Mouse (Mus musculus) liver, adult 2 months (tissue): ENCODE results near the gene Tti1.

Source experiments
- CTCF ChIP-seq: fragments of 200-500 bp; IDR thresholded peaks from 2 replicates; pipeline ENCODE4 v1.5.1; 2011; ENCODE audit warnings: low read depth, low read length, control low read depth
- POLR2A ChIP-seq: fragments of 200-500 bp; IDR thresholded peaks from 2 replicates; pipeline ENCODE4 v1.6.1; 2011; ENCODE audit warnings: low read length, control low read depth; ENCODE audit not compliant: insufficient read depth; ENCODE audit errors: extremely low read depth

- no peak for TF ChIP-seq CTCF
- peak; percentile 48; the same call in 1 of the 2 replicates for TF ChIP-seq POLR2A
Observed at GRCm38 (mm10) chr2:158027855-158028353, 329 bp downstream of the Tti1 start.
